Mouse (Mus musculus) liver, adult 2 months (tissue): ENCODE data around the gene Wasf2.

Source experiments
- CTCF ChIP-seq: fragments of 200-500 bp; IDR thresholded peaks from 2 replicates; pipeline ENCODE4 v1.5.1; 2011; ENCODE audit warnings: low read depth, low read length, control low read depth
- POLR2A ChIP-seq: fragments of 200-500 bp; IDR thresholded peaks from 2 replicates; pipeline ENCODE4 v1.6.1; 2011; ENCODE audit warnings: low read length, control low read depth; ENCODE audit not compliant: insufficient read depth; ENCODE audit errors: extremely low read depth

- TF ChIP-seq CTCF, result no peak
- TF ChIP-seq POLR2A, result peak; percentile 28; the same call in 1 of the 2 replicates
Measured at GRCm38 (mm10) chr4:133094936-133095733, 35.2 kb upstream of the Wasf2 start.
